Mouse (Mus musculus) liver, embryonic 14.5 days (tissue): Measurements from ENCODE around the gene Pheta1.

Experiments
- CTCF ChIP-seq: IDR thresholded peaks from 2 replicates; pipeline ENCODE4 v1.5.1; 2016; ENCODE audit warnings: antibody characterized with exemption, low read depth, control low read depth
- EP300 ChIP-seq: IDR thresholded peaks from 2 replicates; pipeline ENCODE4 v1.6.1; 2016; ENCODE audit warnings: antibody characterized with exemption, low read depth

GRCm38 (mm10) chr5:121821552-121821951 lies 27.2 kb upstream of the Pheta1 start:
- TF ChIP-seq EP300 (no peak), CTCF (no peak)
